8 mouse cellular contexts compared by ENCODE assay signal in genomic region chr4:143349484-143349906, GRCm38 (mm10). TPM values are rescaled to one million over a fixed set of nuclear protein-coding genes. Genes with fewer than 3 reads are reported as not detected.
DNase-seq lines count a peak whose midpoint lies in the region; ATAC-seq and TF ChIP-seq lines count a peak whose summit lies in the region.

Gene Lrrc38 (plus strand): TSS chr4:143349757.

- ATAC-seq in lung, embryonic 15.5 days (ENCODE audit: borderline replicate concordance, extremely low read depth, low FRiP score, low TSS enrichment), result 0 out of 2 replicates have a peak, but pooled peaks have one; percentile 29
- peak; percentile 72 for ATAC-seq in kidney, embryonic 15.5 days (replicated peaks; ENCODE audit: low FRiP score)
- peak; percentile 41 for ATAC-seq in neural tube, embryonic 11.5 days (ENCODE audit: insufficient read depth, low FRiP score, low TSS enrichment)

- peak within 1 kb of the TSS; percentile 5; the same call in 1 of the 2 replicates for H3K9ac ChIP-seq in lung, embryonic 15.5 days
- H3K9ac ChIP-seq in kidney, embryonic 15.5 days, result peak within 1 kb of the TSS; percentile 32; the same call in 1 of the 2 replicates
- H3K9ac ChIP-seq in neural tube, embryonic 11.5 days (ENCODE audit: low read length), result peak within 1 kb of the TSS; percentile 49

- no peak for DNase-seq in lung, adult 18-20 months
- DNase-seq in cerebellum, adult 2 months, result peak; percentile 79 to 84
- DNase-seq in forelimb bud, embryonic 11.5 days (ENCODE audit: low read depth, low spot score), result peak; percentile 25
- peak; percentile 34 for DNase-seq in neural tube, embryonic 11.5 days (ENCODE audit: low spot score)
- DNase-seq in c-Kit-positive CD71-positive TER-119-positive erythroid progenitor cells, embryonic 14.5 days (ENCODE audit: low spot score), result no peak
- DNase-seq in frontal cortex, postnatal 36 days (ENCODE audit: low spot score in 2 of 2), result no peak

- peaks cover 49% of the 10 kb centered on the region for H3K27me3 ChIP-seq in lung, embryonic 15.5 days
- no peaks in the 10 kb centered on the region for H3K27me3 ChIP-seq in cerebellum, adult 2 months (ENCODE audit: control insufficient read depth, insufficient read depth, low read length)
- H3K27me3 ChIP-seq in kidney, embryonic 15.5 days, result peaks cover 61% of the 10 kb centered on the region
- H3K27me3 ChIP-seq in neural tube, embryonic 11.5 days (ENCODE audit: control insufficient read depth, insufficient read depth, low read length), result peaks cover 38% of the 10 kb centered on the region

- H3K9me3 ChIP-seq in lung, embryonic 15.5 days, result no peaks in the 10 kb centered on the region
- H3K9me3 ChIP-seq in kidney, embryonic 15.5 days (replicated peaks), result no peaks in the 10 kb centered on the region
- H3K9me3 ChIP-seq in neural tube, embryonic 11.5 days (ENCODE audit: control insufficient read depth, low read length), result no peaks in the 10 kb centered on the region

- no peak for TF ChIP-seq POLR2A in cerebellum, adult 2 months (IDR thresholded peaks at IDR 0.05; ENCODE audit: borderline replicate concordance, insufficient read depth, low read length)

- no peak within 1 kb of the TSS for H3K27ac ChIP-seq in lung, embryonic 15.5 days
- no peak within 1 kb of the TSS for H3K27ac ChIP-seq in cerebellum, adult 2 months (ENCODE audit: insufficient read depth, low read length)
- H3K27ac ChIP-seq in kidney, embryonic 15.5 days, result no peak within 1 kb of the TSS
- H3K27ac ChIP-seq in neural tube, embryonic 11.5 days (ENCODE audit: low read depth, low read length), result 0 out of 2 replicates have a peak within 1 kb of the TSS, but pooled peaks have one; percentile 14

- peak within 1 kb of the TSS; percentile 69 for H3K4me2 ChIP-seq in lung, embryonic 15.5 days
- peak within 1 kb of the TSS; percentile 94 for H3K4me2 ChIP-seq in kidney, embryonic 15.5 days
- peak within 1 kb of the TSS; percentile 95 for H3K4me2 ChIP-seq in neural tube, embryonic 11.5 days (ENCODE audit: low read depth)

- peak within 1 kb of the TSS; percentile 36 for H3K4me3 ChIP-seq in lung, embryonic 15.5 days
- H3K4me3 ChIP-seq in cerebellum, adult 2 months (replicated peaks; ENCODE audit: insufficient read depth, low read depth, low read length), result peak within 1 kb of the TSS; percentile 48
- peak within 1 kb of the TSS; percentile 50 for H3K4me3 ChIP-seq in kidney, embryonic 15.5 days (replicated peaks)
- peak within 1 kb of the TSS; percentile 49 for H3K4me3 ChIP-seq in neural tube, embryonic 11.5 days (ENCODE audit: low read depth, low read length)

- peaks cover 11% of the 10 kb centered on the region for H3K4me1 ChIP-seq in lung, embryonic 15.5 days
- H3K4me1 ChIP-seq in cerebellum, adult 2 months (ENCODE audit: control insufficient read depth, insufficient read depth, low read length), result peaks cover 5% of the 10 kb centered on the region
- peaks cover 15% of the 10 kb centered on the region for H3K4me1 ChIP-seq in kidney, embryonic 15.5 days
- H3K4me1 ChIP-seq in neural tube, embryonic 11.5 days (ENCODE audit: control insufficient read depth, insufficient read depth, low read length), result peaks cover 11% of the 10 kb centered on the region

- WGBS in lung, embryonic 15.5 days, result under 1% methylated on average over 19 of the region's 19 CpGs
- under 1% methylated on average over 19 of the region's 19 CpGs for WGBS in cerebellum, adult 2 months
- 1% methylated on average over 19 of the region's 19 CpGs for WGBS in kidney, embryonic 15.5 days
- 0% methylated on average over 19 of the region's 19 CpGs for WGBS in neural tube, embryonic 11.5 days

- H3K36me3 ChIP-seq in lung, embryonic 15.5 days, result no peaks in the 10 kb centered on the region
- no peaks in the 10 kb centered on the region for H3K36me3 ChIP-seq in kidney, embryonic 15.5 days
- no peaks in the 10 kb centered on the region for H3K36me3 ChIP-seq in neural tube, embryonic 11.5 days (ENCODE audit: control insufficient read depth, insufficient read depth, low read length)

- no peak for TF ChIP-seq CTCF in cerebellum, adult 2 months (IDR thresholded peaks at IDR 0.05; ENCODE audit: borderline replicate concordance, insufficient read depth, low read depth, low read length)

RNA-seq across cellular contexts. Expression of gene Lrrc38, which starts in this region (rescaled TPM):
- 0.06 and 0.07 TPM in 2 replicates for polyA plus RNA-seq in lung, embryonic 15.5 days (2015; fragmentation: Nextera tagmentation; extraction: Ambion mirVana)
- 7.6 and 7.7 TPM in 2 replicates for polyA plus RNA-seq in cerebellum, adult 2 months (2012; rRNA removed)
- polyA plus RNA-seq in kidney, embryonic 15.5 days (2015; fragmentation: Nextera tagmentation; extraction: Ambion mirVana), result 0.17 and 0.31 TPM in 2 replicates
- 0.48 and 1.1 TPM in 2 replicates for polyA plus RNA-seq in neural tube, embryonic 11.5 days (2014; fragmentation: Nextera tagmentation; extraction: Ambion mirVana)

Comparison
In these comparisons a context has a peak if more than half of its experiments do, and no peak if none do; other contexts are left out.
1. Peak in ATAC-seq, H3K4me3 ChIP-seq, H3K9ac ChIP-seq and H3K4me2 ChIP-seq in lung, embryonic 15.5 days; RNA of the gene not detected or under 1 TPM.
2. Peak in ATAC-seq, H3K4me3 ChIP-seq, H3K9ac ChIP-seq and H3K4me2 ChIP-seq in kidney, embryonic 15.5 days; RNA of the gene not detected or under 1 TPM.
3. DNase-seq: peak in cerebellum, adult 2 months (2 of 2), forelimb bud, embryonic 11.5 days (single experiment) and neural tube, embryonic 11.5 days (single experiment); none in lung, adult 18-20 months (0 of 2), c-Kit-positive CD71-positive TER-119-positive erythroid progenitor cells, embryonic 14.5 days (single experiment) and frontal cortex, postnatal 36 days (0 of 2).
4. Peak in every context shown above with its lines, with median percentiles within 50 percentile points of each other: ATAC-seq, H3K4me2 ChIP-seq, H3K4me3 ChIP-seq and H3K9ac ChIP-seq.